Mouse (Mus musculus) E14TG2a.4 (cell line): ENCODE results near the gene 3110009E18Rik.

Experiments
- CTCF ChIP-seq: conservative IDR thresholded peaks from 2 replicates; pipeline ENCODE4 v1.5.1; 2014; ENCODE audit warnings: low read length
- POU5F1 ChIP-seq: IDR thresholded peaks from 2 replicates; pipeline ENCODE4 v1.6.1; 2014; ENCODE audit warnings: low read length, borderline replicate concordance

DNA sequence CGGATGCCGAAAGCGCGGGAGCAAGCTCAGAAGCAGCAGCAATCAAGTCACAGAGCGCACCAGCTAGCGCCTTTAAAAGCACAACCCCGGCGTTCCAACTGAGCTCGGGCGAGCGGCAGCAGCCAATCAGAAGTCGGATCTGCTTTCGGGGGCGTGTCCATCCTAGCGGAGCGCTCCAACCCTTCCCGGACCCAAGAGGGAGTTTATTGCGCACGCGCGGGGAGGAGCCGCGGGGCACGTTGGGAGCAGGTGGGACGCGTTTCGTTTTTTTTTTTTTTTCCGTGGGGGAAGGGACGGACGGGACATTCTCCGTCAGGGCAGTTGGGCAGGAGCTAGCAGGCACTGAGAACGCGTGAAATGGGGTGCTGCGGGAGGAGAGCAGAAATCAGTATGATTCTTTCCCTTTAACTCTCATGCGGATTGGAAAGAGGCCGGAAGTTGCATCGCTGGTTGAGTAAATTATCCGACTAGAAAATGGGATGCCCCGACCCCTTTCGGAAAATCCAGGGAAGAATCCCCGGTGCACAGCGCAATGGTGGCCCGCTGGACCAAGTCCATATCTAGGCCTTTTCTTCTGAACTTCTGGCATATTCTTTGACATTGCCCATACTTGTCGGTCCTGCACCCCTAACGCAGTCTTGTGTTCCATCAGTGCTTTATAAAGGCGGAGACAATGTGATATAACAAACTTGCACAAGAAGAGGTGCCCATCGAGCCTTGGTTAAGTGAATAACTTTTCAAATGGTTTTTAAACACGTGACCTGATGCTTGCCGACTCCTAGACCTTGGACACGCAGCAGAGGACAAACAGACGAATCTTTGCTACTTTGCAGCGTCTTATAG lies at the start of gene 3110009E18Rik, which contains the start of gene Dbi:
- TF ChIP-seq CTCF (no peak), POU5F1 (no peak)
